Mouse (Mus musculus) megakaryocyte-erythroid progenitor cell, adult 5-6 weeks (primary cell): ENCODE measurements around the gene Klhl12. TPM values are rescaled to one million over a fixed set of nuclear protein-coding genes. Genes with fewer than 3 reads are reported as not detected.
A peak's percentile ranks its signal among the peaks of the same experiment; 100 is the strongest.
"Not testable (repeated sequence)": the region's sequence is repeated elsewhere in the genome, so short reads cannot be mapped to it uniquely, and the experiment has no call there.

ENCODE experiments used
- ATAC-seq: replicated peaks from 2 replicates; pipeline ENCODE4 v1.8.0; 2016; ENCODE audit warnings: mild to moderate bottlenecking, inconsistent platforms; ENCODE audit not compliant: severe bottlenecking, poor library complexity, low FRiP score, low TSS enrichment
- total RNA-seq, 2 experiments: library from RNA; stranded (forward) in 1 of 2; stranded (reverse) in 1 of 2; fragments of 200-1000, 215-1000 nt in 1 of 2; fragments of >200 nt in 1 of 2; fragmentation: Nextera tagmentation in 1 of 2; gene quantifications; 2 replicates each; pipeline ENCODE4 v1.2.3; 2014 to 2017

Klhl12 gene
- total RNA-seq (2014; fragmentation: Nextera tagmentation) (62.2 and 79.3 TPM in 2 replicates), total RNA-seq (2017) (49.9 and 60.7 TPM in 2 replicates)

GRCm38 (mm10) chr1:134454904-134455824, at the start of gene Klhl12:
TSS of gene Klhl12 (plus strand) at chr1:134455531.
- peak; percentile 78 for ATAC-seq

GRCm38 (mm10) chr1:134406414-134406771, 48.9 kb upstream of the Klhl12 start:
- no peak for ATAC-seq

GRCm38 (mm10) chr1:134408080-134408479, 47.3 kb upstream of the Klhl12 start:
- ATAC-seq, result no peak

- no peak for ATAC-seq
Observed at GRCm38 (mm10) chr1:134411706-134412629, 43.4 kb upstream of the Klhl12 start.

- no peak for ATAC-seq
Observed at GRCm38 (mm10) chr1:134414038-134414437, 41.3 kb upstream of the Klhl12 start.

- peak; percentile 26 for ATAC-seq
Observed at GRCm38 (mm10) chr1:134414501-134415167, 40.7 kb upstream of the Klhl12 start.

- ATAC-seq, result peak; percentile 98
Observed at GRCm38 (mm10) chr1:134415168-134415831, 40.0 kb upstream of the Klhl12 start, which contains the start of gene Adipor1. TSS of gene Adipor1 (plus strand) at chr1:134415378.

GRCm38 (mm10) chr1:134418414-134418975, 36.8 kb upstream of the Klhl12 start:
- no peak for ATAC-seq

GRCm38 (mm10) chr1:134419176-134419575, 36.2 kb upstream of the Klhl12 start:
- ATAC-seq, result no peak

- no peak for ATAC-seq
Observed at GRCm38 (mm10) chr1:134419751-134420458, 35.4 kb upstream of the Klhl12 start.

- no peak for ATAC-seq
Observed at GRCm38 (mm10) chr1:134423911-134424310, 31.4 kb upstream of the Klhl12 start.

- ATAC-seq, result peak; percentile 99
Observed at GRCm38 (mm10) chr1:134426289-134426688, 29.0 kb upstream of the Klhl12 start.

- no peak for ATAC-seq
Observed at GRCm38 (mm10) chr1:134433002-134433401, 22.3 kb upstream of the Klhl12 start.

- no peak for ATAC-seq
Observed at GRCm38 (mm10) chr1:134433473-134433872, 21.9 kb upstream of the Klhl12 start.

- peak; percentile 77 for ATAC-seq
Observed at GRCm38 (mm10) chr1:134435414-134435813, 19.9 kb upstream of the Klhl12 start.

- ATAC-seq, result no peak
Observed at GRCm38 (mm10) chr1:134440437-134440836, 14.9 kb upstream of the Klhl12 start.

GRCm38 (mm10) chr1:134441737-134442136, 13.6 kb upstream of the Klhl12 start:
- not testable (repeated sequence) for ATAC-seq

- ATAC-seq, result no peak
Observed at GRCm38 (mm10) chr1:134442394-134442793, 12.9 kb upstream of the Klhl12 start.
